Mouse (Mus musculus): ENCODE results near the gene Tmem106c. TPM values are rescaled to one million over a fixed set of nuclear protein-coding genes. Genes with fewer than 3 reads are reported as not detected.

Tmem106c gene
- polyA plus RNA-seq, 1 experiment, result 32.0 TPM

GRCm38 (mm10) chr15:97932441-97932840, 31.6 kb upstream of the Tmem106c start:
- Histone ChIP-seq H3K4me3 (ENCODE audit: insufficient read depth, low read length) (no peak overlapping the region), H3K4me1 (ENCODE audit: control insufficient read depth, insufficient read depth, low read length) (no peaks in the 10 kb centered on the region), H3K27ac (ENCODE audit: insufficient read depth, low read length) (no peak overlapping the region)
- TF ChIP-seq POLR2A (IDR thresholded peaks at IDR 0.05; ENCODE audit: low read depth, low read length), result no peak
- TF ChIP-seq CTCF (IDR thresholded peaks at IDR 0.05; ENCODE audit: borderline replicate concordance, insufficient read depth, low read length), result no peak

DNA sequence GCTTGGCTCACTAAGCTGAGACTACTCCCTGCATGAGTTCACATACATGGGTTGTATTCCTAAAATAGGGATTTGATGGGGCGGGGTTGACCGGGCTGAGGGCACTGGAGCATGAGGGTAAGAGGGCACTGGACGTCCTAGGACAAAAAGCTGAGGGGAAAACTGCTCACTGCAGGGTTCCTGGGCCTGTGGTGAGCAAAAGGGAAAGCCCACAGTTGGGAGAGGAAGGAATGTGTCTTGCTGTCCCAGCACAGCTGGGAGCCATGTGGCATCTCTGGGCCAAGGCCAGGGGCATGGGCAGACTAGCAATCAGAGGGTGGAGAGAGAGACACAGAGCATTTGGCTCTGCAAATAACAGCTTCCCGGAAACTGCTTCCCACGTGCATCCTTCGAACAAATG, 25.4 kb upstream of the Tmem106c start:
- Histone ChIP-seq H3K4me1 (ENCODE audit: control insufficient read depth, insufficient read depth, low read length) (no peaks in the 10 kb centered on the region), H3K27ac (ENCODE audit: insufficient read depth, low read length) (no peak overlapping the region), H3K4me3 (ENCODE audit: insufficient read depth, low read length) (no peak overlapping the region)
- TF ChIP-seq CTCF (IDR thresholded peaks at IDR 0.05; ENCODE audit: borderline replicate concordance, insufficient read depth, low read length) (no peak), POLR2A (IDR thresholded peaks at IDR 0.05; ENCODE audit: low read depth, low read length) (no peak)

GRCm38 (mm10) chr15:97940088-97940487, 23.9 kb upstream of the Tmem106c start:
- no peak overlapping the region for H3K4me3 ChIP-seq (ENCODE audit: insufficient read depth, low read length)
- H3K27ac ChIP-seq (ENCODE audit: insufficient read depth, low read length), result no peak overlapping the region
- no peaks in the 10 kb centered on the region for H3K4me1 ChIP-seq (ENCODE audit: control insufficient read depth, insufficient read depth, low read length)
- TF ChIP-seq POLR2A (IDR thresholded peaks at IDR 0.05; ENCODE audit: low read depth, low read length) (no peak), CTCF (IDR thresholded peaks at IDR 0.05; ENCODE audit: borderline replicate concordance, insufficient read depth, low read length) (no peak)

DNA sequence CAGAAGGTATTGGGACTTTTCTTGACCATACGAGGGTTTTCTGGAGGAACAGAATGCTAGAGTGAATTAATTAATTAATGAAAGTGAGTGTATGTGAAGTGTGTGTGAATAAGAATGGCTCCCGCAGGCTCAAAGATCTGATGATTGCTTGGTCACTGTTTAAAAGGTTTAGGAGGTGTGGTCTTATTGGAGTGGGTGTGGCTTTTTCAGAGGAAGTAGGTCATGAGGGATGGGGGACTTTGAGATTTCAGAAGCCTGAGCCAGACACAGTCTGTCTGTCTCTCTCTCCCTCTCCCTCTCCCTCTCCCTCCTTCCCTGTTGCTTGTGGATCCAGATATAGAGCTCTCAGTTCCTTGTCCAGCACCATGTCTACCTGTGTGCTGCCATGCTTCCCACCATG, 22.7 kb upstream of the Tmem106c start:
- Histone ChIP-seq H3K4me1 (ENCODE audit: control insufficient read depth, insufficient read depth, low read length) (no peaks in the 10 kb centered on the region), H3K27ac (ENCODE audit: insufficient read depth, low read length) (no peak overlapping the region), H3K4me3 (ENCODE audit: insufficient read depth, low read length) (no peak overlapping the region)
- TF ChIP-seq CTCF (IDR thresholded peaks at IDR 0.05; ENCODE audit: borderline replicate concordance, insufficient read depth, low read length) (no peak), POLR2A (IDR thresholded peaks at IDR 0.05; ENCODE audit: low read depth, low read length) (no peak)

- no peak for TF ChIP-seq POLR2A (IDR thresholded peaks at IDR 0.05; ENCODE audit: low read depth, low read length)
- no peak for TF ChIP-seq CTCF (IDR thresholded peaks at IDR 0.05; ENCODE audit: borderline replicate concordance, insufficient read depth, low read length)
- no peak overlapping the region for H3K27ac ChIP-seq (ENCODE audit: insufficient read depth, low read length)
- no peak overlapping the region for H3K4me3 ChIP-seq (ENCODE audit: insufficient read depth, low read length)
- no peaks in the 10 kb centered on the region for H3K4me1 ChIP-seq (ENCODE audit: control insufficient read depth, insufficient read depth, low read length)
Measured at GRCm38 (mm10) chr15:97942538-97942937, 21.5 kb upstream of the Tmem106c start.

- H3K4me1 ChIP-seq (ENCODE audit: control insufficient read depth, insufficient read depth, low read length), result no peaks in the 10 kb centered on the region
- TF ChIP-seq CTCF (IDR thresholded peaks at IDR 0.05; ENCODE audit: borderline replicate concordance, insufficient read depth, low read length), result no peak
- no peak for TF ChIP-seq POLR2A (IDR thresholded peaks at IDR 0.05; ENCODE audit: low read depth, low read length)
- H3K4me3 ChIP-seq (ENCODE audit: insufficient read depth, low read length), result no peak overlapping the region
- H3K27ac ChIP-seq (ENCODE audit: insufficient read depth, low read length), result no peak overlapping the region
Measured at GRCm38 (mm10) chr15:97943356-97943755, 20.6 kb upstream of the Tmem106c start.

DNA sequence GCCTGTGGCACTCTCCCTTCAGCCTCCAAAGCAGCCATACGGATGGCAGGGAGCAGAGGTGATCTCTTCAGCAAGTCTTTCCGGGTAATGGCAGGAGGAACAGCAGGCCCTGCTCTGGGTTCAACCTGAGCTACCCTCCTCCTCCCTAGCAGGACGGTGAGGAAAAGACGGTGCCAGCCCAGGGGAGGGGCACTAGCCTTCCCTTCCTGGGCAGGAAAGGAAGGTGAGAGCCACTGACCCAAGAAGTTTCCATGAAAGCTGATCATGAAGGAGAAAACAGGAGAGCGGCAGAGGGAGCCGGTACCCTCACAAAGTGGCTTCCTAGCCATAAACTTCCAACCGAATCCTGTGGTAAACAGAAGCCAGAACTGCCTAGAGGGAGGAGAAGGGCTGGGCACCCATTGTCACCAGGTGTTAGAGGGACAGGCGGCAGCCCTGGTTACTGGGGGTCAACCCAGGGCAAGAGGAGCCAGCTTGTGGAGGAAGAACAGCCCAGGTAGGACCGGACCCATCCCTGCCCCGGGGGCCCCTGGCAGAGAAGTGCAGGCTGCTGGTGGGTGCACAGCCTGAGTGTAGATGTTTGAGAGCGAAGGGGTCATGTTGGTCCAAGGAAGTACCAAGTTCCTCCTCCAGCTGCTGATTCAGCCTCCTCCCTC, 19.0 kb upstream of the Tmem106c start:
- H3K27ac ChIP-seq (ENCODE audit: insufficient read depth, low read length), result no peak overlapping the region
- H3K4me3 ChIP-seq (ENCODE audit: insufficient read depth, low read length), result no peak overlapping the region
- no peaks in the 10 kb centered on the region; the same call in 1 of the 2 replicates for H3K4me1 ChIP-seq (ENCODE audit: control insufficient read depth, insufficient read depth, low read length)
- TF ChIP-seq CTCF (IDR thresholded peaks at IDR 0.05; ENCODE audit: borderline replicate concordance, insufficient read depth, low read length) (no peak), POLR2A (IDR thresholded peaks at IDR 0.05; ENCODE audit: low read depth, low read length) (no peak)

DNA sequence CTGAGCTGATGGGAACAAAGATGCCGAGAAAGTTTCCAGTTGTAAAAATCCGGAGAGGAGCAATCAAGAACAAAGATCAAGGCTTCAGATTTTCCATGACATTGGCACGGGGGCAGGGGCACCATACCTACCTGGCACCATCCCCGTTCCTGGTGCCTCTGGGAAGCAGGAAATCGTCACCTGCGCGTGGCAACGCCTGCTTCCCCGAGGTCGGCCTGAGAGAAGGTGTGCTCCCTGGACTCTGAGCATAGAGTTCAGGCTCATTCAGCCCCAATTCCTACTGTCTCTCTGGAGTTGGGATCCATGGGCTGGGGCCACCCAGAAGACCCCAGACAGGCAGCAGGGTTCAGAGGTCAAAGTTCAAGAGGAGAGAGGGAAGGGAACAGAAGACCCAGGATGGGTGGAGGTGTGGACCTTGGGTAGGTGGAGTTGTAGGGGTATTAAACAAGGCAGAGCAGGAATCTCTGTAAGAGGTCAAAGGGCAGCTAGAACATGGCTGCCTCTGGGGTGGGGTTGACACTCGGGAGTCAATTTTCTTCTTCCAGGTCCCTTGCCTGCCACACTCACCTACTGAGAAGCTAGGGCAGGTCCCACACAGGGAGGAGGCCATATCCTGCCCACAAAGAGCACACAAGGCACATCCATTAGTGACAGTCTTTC, 18.2 kb upstream of the Tmem106c start:
- no peak overlapping the region for H3K27ac ChIP-seq (ENCODE audit: insufficient read depth, low read length)
- no peak overlapping the region for H3K4me3 ChIP-seq (ENCODE audit: insufficient read depth, low read length)
- H3K4me1 ChIP-seq (ENCODE audit: control insufficient read depth, insufficient read depth, low read length), result no peaks in the 10 kb centered on the region; the same call in 1 of the 2 replicates
- TF ChIP-seq CTCF (IDR thresholded peaks at IDR 0.05; ENCODE audit: borderline replicate concordance, insufficient read depth, low read length), result no peak
- TF ChIP-seq POLR2A (IDR thresholded peaks at IDR 0.05; ENCODE audit: low read depth, low read length), result no peak

DNA sequence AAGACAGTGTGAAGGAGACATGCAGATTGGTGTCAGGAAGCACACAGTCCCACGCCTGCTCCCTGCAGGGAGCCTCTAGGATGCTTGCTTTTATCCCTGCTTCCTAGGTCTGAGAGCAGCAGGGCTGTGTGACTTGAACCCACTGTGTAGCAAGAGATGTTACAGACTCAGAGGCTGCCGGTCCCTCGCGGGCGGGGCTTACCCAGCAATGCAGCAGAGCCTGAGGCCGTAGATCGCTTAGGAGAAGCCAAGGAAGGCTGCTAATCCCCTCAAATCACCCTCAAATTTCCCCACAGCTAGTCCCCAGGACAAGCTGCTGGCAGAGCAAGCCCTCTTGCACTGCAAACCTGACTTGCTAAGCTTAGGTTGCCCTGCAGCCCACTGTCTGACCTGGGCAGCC, 15.3 kb upstream of the Tmem106c start:
- Histone ChIP-seq H3K27ac (ENCODE audit: insufficient read depth, low read length) (no peak overlapping the region), H3K4me3 (ENCODE audit: insufficient read depth, low read length) (no peak overlapping the region), H3K4me1 (ENCODE audit: control insufficient read depth, insufficient read depth, low read length) (no peaks in the 10 kb centered on the region; the same call in 1 of the 2 replicates)
- TF ChIP-seq CTCF (IDR thresholded peaks at IDR 0.05; ENCODE audit: borderline replicate concordance, insufficient read depth, low read length) (no peak), POLR2A (IDR thresholded peaks at IDR 0.05; ENCODE audit: low read depth, low read length) (no peak)

- Histone ChIP-seq H3K27ac (ENCODE audit: insufficient read depth, low read length) (no peak overlapping the region), H3K4me1 (ENCODE audit: control insufficient read depth, insufficient read depth, low read length) (no peaks in the 10 kb centered on the region; the same call in 1 of the 2 replicates), H3K4me3 (ENCODE audit: insufficient read depth, low read length) (no peak overlapping the region)
- TF ChIP-seq CTCF (IDR thresholded peaks at IDR 0.05; ENCODE audit: borderline replicate concordance, insufficient read depth, low read length) (no peak), POLR2A (IDR thresholded peaks at IDR 0.05; ENCODE audit: low read depth, low read length) (no peak)
Measured at GRCm38 (mm10) chr15:97949706-97950105, 14.3 kb upstream of the Tmem106c start.

All from embryonic fibroblast, embryonic 13.5 days (primary cell).